Mouse (Mus musculus): ENCODE measurements around the gene Fkbp2. TPM values are rescaled to one million over a fixed set of nuclear protein-coding genes. Genes with fewer than 3 reads are reported as not detected.

Fkbp2 gene
- polyA plus RNA-seq, 1 experiment from 2014 or later, result 78.5 TPM

GRCm38 (mm10) chr19:6999360-7000063 is 19.2 kb upstream of the Fkbp2 start:
- TF ChIP-seq EP300 (IDR thresholded peaks at IDR 0.05; ENCODE audit: low read depth) (no peak), CTCF (IDR thresholded peaks at IDR 0.05; ENCODE audit: low read depth) (no peak)
- DNase-seq (no peak), ATAC-seq (no peak)
- no peak overlapping the region for H3K9ac ChIP-seq (replicated peaks)
- no peak overlapping the region for H3K4me3 ChIP-seq (ENCODE audit: low read depth, low read length)
- H3K4me1 ChIP-seq (ENCODE audit: insufficient read depth), result peaks cover 19% of the 10 kb centered on the region
- no peak overlapping the region for H3K4me2 ChIP-seq (ENCODE audit: low read depth, low read length)
- no peaks in the 10 kb centered on the region for H3K9me3 ChIP-seq (ENCODE audit: low read length)
- no peaks in the 10 kb centered on the region for H3K27me3 ChIP-seq (ENCODE audit: insufficient read depth, low read length)
- H3K27ac ChIP-seq (ENCODE audit: low read depth), result no peak overlapping the region
- 88% methylated on average over 17 of the region's 19 CpGs for WGBS (ENCODE audit: insufficient replicate concordance)
- H3K36me3 ChIP-seq (replicated peaks; ENCODE audit: insufficient read depth, low read length), result peaks cover 48% of the 10 kb centered on the region

- H3K27me3 ChIP-seq (ENCODE audit: insufficient read depth, low read length), result no peaks in the 10 kb centered on the region
- H3K27ac ChIP-seq (ENCODE audit: low read depth), result no peak overlapping the region
- WGBS (ENCODE audit: insufficient replicate concordance), result 80% methylated on average over 9 of the region's 9 CpGs
- DNase-seq (no peak), ATAC-seq (no peak)
- TF ChIP-seq CTCF (IDR thresholded peaks at IDR 0.05; ENCODE audit: low read depth) (no peak), EP300 (IDR thresholded peaks at IDR 0.05; ENCODE audit: low read depth) (no peak)
- H3K9me3 ChIP-seq (ENCODE audit: low read length), result no peaks in the 10 kb centered on the region
- no peak overlapping the region for H3K4me2 ChIP-seq (ENCODE audit: low read depth, low read length)
- peaks cover 38% of the 10 kb centered on the region for H3K36me3 ChIP-seq (replicated peaks; ENCODE audit: insufficient read depth, low read length)
- peaks cover 25% of the 10 kb centered on the region for H3K4me1 ChIP-seq (ENCODE audit: insufficient read depth)
- H3K9ac ChIP-seq (replicated peaks), result no peak overlapping the region
- H3K4me3 ChIP-seq (ENCODE audit: low read depth, low read length), result no peak overlapping the region
These were observed 17.5 kb upstream of the Fkbp2 start for GRCm38 (mm10) chr19:6997721-6998290.

GRCm38 (mm10) chr19:6996006-6996405 is 15.7 kb upstream of the Fkbp2 start, which contains the start of the genes Nudt22 and Trpt1:
Nudt22 (minus strand) TSS chr19:6996117.
Trpt1 (plus strand) TSS chr19:6996131.
- Histone ChIP-seq H3K4me3 (ENCODE audit: low read depth, low read length) (peak within 1 kb of the TSS; percentile 63), H3K9ac (replicated peaks) (peak within 1 kb of the TSS; percentile 79), H3K27ac (ENCODE audit: low read depth) (peak within 1 kb of the TSS; percentile 84), H3K36me3 (replicated peaks; ENCODE audit: insufficient read depth, low read length) (peaks cover 26% of the 10 kb centered on the region), H3K4me1 (ENCODE audit: insufficient read depth) (peaks cover 34% of the 10 kb centered on the region), H3K27me3 (ENCODE audit: insufficient read depth, low read length) (no peaks in the 10 kb centered on the region), H3K9me3 (ENCODE audit: low read length) (no peaks in the 10 kb centered on the region), H3K4me2 (ENCODE audit: low read depth, low read length) (peak within 1 kb of the TSS; percentile 95)
- ATAC-seq (peak; percentile 71), DNase-seq (peak; percentile 89)
- TF ChIP-seq EP300 (IDR thresholded peaks at IDR 0.05; ENCODE audit: low read depth) (no peak), CTCF (IDR thresholded peaks at IDR 0.05; ENCODE audit: low read depth) (no peak)
- under 1% methylated on average over 24 of the region's 24 CpGs for WGBS (ENCODE audit: insufficient replicate concordance)

- Histone ChIP-seq H3K9ac (replicated peaks) (peak overlapping the region; percentile 79), H3K4me3 (ENCODE audit: low read depth, low read length) (peak overlapping the region; percentile 63), H3K27me3 (ENCODE audit: insufficient read depth, low read length) (no peaks in the 10 kb centered on the region), H3K36me3 (replicated peaks; ENCODE audit: insufficient read depth, low read length) (peaks cover 24% of the 10 kb centered on the region), H3K9me3 (ENCODE audit: low read length) (no peaks in the 10 kb centered on the region), H3K27ac (ENCODE audit: low read depth) (peak overlapping the region; percentile 84), H3K4me1 (ENCODE audit: insufficient read depth) (peaks cover 34% of the 10 kb centered on the region), H3K4me2 (ENCODE audit: low read depth, low read length) (peak overlapping the region; percentile 95)
- DNase-seq (no peak), ATAC-seq (no peak)
- WGBS (ENCODE audit: insufficient replicate concordance), result 49% methylated on average over 20 of the region's 21 CpGs
- TF ChIP-seq EP300 (IDR thresholded peaks at IDR 0.05; ENCODE audit: low read depth) (no peak), CTCF (IDR thresholded peaks at IDR 0.05; ENCODE audit: low read depth) (peak; percentile 26; the same call in 1 of the 2 replicates)
These were observed 15.1 kb upstream of the Fkbp2 start for GRCm38 (mm10) chr19:6995255-6995991.

GRCm38 (mm10) chr19:6994489-6994888 is 14.2 kb upstream of the Fkbp2 start:
- 91% methylated on average over 8 of the region's 8 CpGs for WGBS (ENCODE audit: insufficient replicate concordance)
- Histone ChIP-seq H3K4me1 (ENCODE audit: insufficient read depth) (peaks cover 34% of the 10 kb centered on the region), H3K9ac (replicated peaks) (no peak overlapping the region)

GRCm38 (mm10) chr19:6994002-6994401 is 13.7 kb upstream of the Fkbp2 start:
- H3K4me3 ChIP-seq (ENCODE audit: low read depth, low read length), result no peak overlapping the region
- no peak overlapping the region for H3K27ac ChIP-seq (ENCODE audit: low read depth)
- H3K36me3 ChIP-seq (replicated peaks; ENCODE audit: insufficient read depth, low read length), result peaks cover 12% of the 10 kb centered on the region
- DNase-seq (no peak), ATAC-seq (no peak)
- no peak for TF ChIP-seq EP300 (IDR thresholded peaks at IDR 0.05; ENCODE audit: low read depth)
- TF ChIP-seq CTCF (IDR thresholded peaks at IDR 0.05; ENCODE audit: low read depth), result no peak
- 82% methylated on average over 8 of the region's 8 CpGs for WGBS (ENCODE audit: insufficient replicate concordance)
- peaks cover 34% of the 10 kb centered on the region for H3K4me1 ChIP-seq (ENCODE audit: insufficient read depth)
- H3K9me3 ChIP-seq (ENCODE audit: low read length), result no peaks in the 10 kb centered on the region
- no peak overlapping the region for H3K9ac ChIP-seq (replicated peaks)
- H3K27me3 ChIP-seq (ENCODE audit: insufficient read depth, low read length), result no peaks in the 10 kb centered on the region
- no peak overlapping the region for H3K4me2 ChIP-seq (ENCODE audit: low read depth, low read length)

More at GRCm38 (mm10) chr19:6994489-6994888, 14.2 kb upstream of the Fkbp2 start:
- no peak overlapping the region for H3K4me3 ChIP-seq (ENCODE audit: low read depth, low read length)
- H3K36me3 ChIP-seq (replicated peaks; ENCODE audit: insufficient read depth, low read length), result peaks cover 15% of the 10 kb centered on the region
- DNase-seq, result no peak
- peak overlapping the region; percentile 95; the same call in 1 of the 2 replicates for H3K4me2 ChIP-seq (ENCODE audit: low read depth, low read length)
- TF ChIP-seq CTCF (IDR thresholded peaks at IDR 0.05; ENCODE audit: low read depth) (no peak), EP300 (IDR thresholded peaks at IDR 0.05; ENCODE audit: low read depth) (no peak)
- no peak for ATAC-seq
- H3K9me3 ChIP-seq (ENCODE audit: low read length), result no peaks in the 10 kb centered on the region
- no peaks in the 10 kb centered on the region for H3K27me3 ChIP-seq (ENCODE audit: insufficient read depth, low read length)
- no peak overlapping the region for H3K27ac ChIP-seq (ENCODE audit: low read depth)

Measured in liver, postnatal 0 days (tissue).